In the genomic region with DNA sequence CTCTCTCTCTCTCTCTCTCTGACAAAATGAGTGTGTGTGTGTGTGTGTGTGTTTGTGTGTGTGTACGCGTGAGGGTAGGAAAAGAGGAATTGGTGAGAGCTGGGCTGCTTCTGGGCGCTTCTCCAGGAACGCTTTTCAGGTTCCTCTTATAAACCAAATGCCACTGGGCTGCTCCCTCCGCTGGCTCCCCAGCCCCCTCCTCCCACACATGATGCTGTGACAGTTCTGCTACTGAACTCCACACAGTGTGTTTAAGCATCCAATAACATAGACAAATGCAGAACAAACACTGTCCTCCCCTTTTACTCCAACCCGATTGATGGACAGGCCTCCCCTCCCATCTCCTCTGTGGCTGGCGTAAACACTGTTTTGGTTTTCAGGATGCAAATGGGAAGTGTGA, we compare ENCODE assay signal across 8 mouse cellular contexts.
DNase-seq lines count a peak whose midpoint lies in the region; ATAC-seq and TF ChIP-seq lines count a peak whose summit lies in the region.

No protein-coding gene starts in this region.

- H3K27ac ChIP-seq in forebrain, embryonic 14.5 days (ENCODE audit: low read depth, low read length): no peak overlapping the region
- H3K27ac ChIP-seq in layer of hippocampus, adult 2 months: no peak overlapping the region
- no peak overlapping the region for H3K27ac ChIP-seq in midbrain, embryonic 14.5 days (replicated peaks; ENCODE audit: low read depth, low read length)
- H3K27ac ChIP-seq in lung, postnatal 0 days (ENCODE audit: low read length): no peak overlapping the region

- no peak for TF ChIP-seq CTCF in layer of hippocampus, adult 2 months (conservative IDR thresholded peaks at IDR 0.05)
- TF ChIP-seq CTCF in lung, postnatal 0 days (IDR thresholded peaks at IDR 0.05): no peak

- H3K9me3 ChIP-seq in forebrain, embryonic 14.5 days (replicated peaks; ENCODE audit: control insufficient read depth, low read length): no peaks in the 10 kb centered on the region
- H3K9me3 ChIP-seq in midbrain, embryonic 14.5 days (ENCODE audit: control insufficient read depth, low read length): no peaks in the 10 kb centered on the region
- no peaks in the 10 kb centered on the region for H3K9me3 ChIP-seq in lung, postnatal 0 days (ENCODE audit: low read length)

- H3K4me3 ChIP-seq in forebrain, embryonic 14.5 days (ENCODE audit: low read depth, low read length): no peak overlapping the region
- H3K4me3 ChIP-seq in layer of hippocampus, adult 2 months: no peak overlapping the region
- no peak overlapping the region for H3K4me3 ChIP-seq in midbrain, embryonic 14.5 days (replicated peaks; ENCODE audit: low read depth, low read length)
- H3K4me3 ChIP-seq in lung, postnatal 0 days (ENCODE audit: low read depth, low read length): no peak overlapping the region

- WGBS in forebrain, embryonic 14.5 days: 3% methylated on average over 7 of the region's 7 CpGs
- WGBS in midbrain, embryonic 14.5 days: 20% methylated on average over 7 of the region's 7 CpGs
- 18% methylated on average over 7 of the region's 7 CpGs for WGBS in lung, postnatal 0 days

- H3K9ac ChIP-seq in forebrain, embryonic 14.5 days (ENCODE audit: low read length): no peak overlapping the region
- H3K9ac ChIP-seq in midbrain, embryonic 14.5 days (replicated peaks; ENCODE audit: low read length): no peak overlapping the region
- no peak overlapping the region for H3K9ac ChIP-seq in lung, postnatal 0 days (replicated peaks; ENCODE audit: low read depth)

- no peaks in the 10 kb centered on the region for H3K36me3 ChIP-seq in forebrain, embryonic 14.5 days (ENCODE audit: control insufficient read depth, insufficient read depth, low read length)
- H3K36me3 ChIP-seq in midbrain, embryonic 14.5 days (ENCODE audit: control insufficient read depth, insufficient read depth, low read length): no peaks in the 10 kb centered on the region
- no peaks in the 10 kb centered on the region for H3K36me3 ChIP-seq in lung, postnatal 0 days (ENCODE audit: insufficient read depth, low read length)

- peaks cover 14% of the 10 kb centered on the region for H3K4me1 ChIP-seq in forebrain, embryonic 14.5 days (ENCODE audit: control insufficient read depth, insufficient read depth, low read length)
- H3K4me1 ChIP-seq in midbrain, embryonic 14.5 days (ENCODE audit: control insufficient read depth, insufficient read depth, low read length): no peaks in the 10 kb centered on the region
- no peaks in the 10 kb centered on the region; the same call in 1 of the 2 replicates for H3K4me1 ChIP-seq in lung, postnatal 0 days (ENCODE audit: insufficient read depth, low read depth, low read length)

- H3K4me2 ChIP-seq in forebrain, embryonic 14.5 days (ENCODE audit: low read length): peak overlapping the region; percentile 24; the same call in 1 of the 2 replicates
- no peak overlapping the region for H3K4me2 ChIP-seq in midbrain, embryonic 14.5 days (ENCODE audit: low read length)
- no peak overlapping the region for H3K4me2 ChIP-seq in lung, postnatal 0 days (replicated peaks; ENCODE audit: low read depth, low read length)

- TF ChIP-seq EP300 in lung, postnatal 0 days (IDR thresholded peaks at IDR 0.05): no peak

- DNase-seq in heart, postnatal 4 days: peak; percentile 16
- no peak for DNase-seq in heart, postnatal 36 days
- peak; percentile 77 for DNase-seq in forebrain, embryonic 14.5 days (ENCODE audit: low spot score)
- peak; percentile 22 to 42 for DNase-seq in layer of hippocampus, adult 2 months (ENCODE audit: low spot score in 2 of 2)
- DNase-seq in midbrain, embryonic 14.5 days: peak; percentile 55
- no peak for DNase-seq in lung, postnatal 0 days (ENCODE audit: low spot score)
- DNase-seq in ovary, postnatal 14 days (ENCODE audit: low spot score): no peak

- 0 out of 2 replicates have a peak, but pooled peaks cover 3% of the 10 kb centered on the region for H3K27me3 ChIP-seq in forebrain, embryonic 14.5 days (replicated peaks; ENCODE audit: control insufficient read depth, insufficient read depth, low read length)
- H3K27me3 ChIP-seq in midbrain, embryonic 14.5 days (ENCODE audit: control insufficient read depth, insufficient read depth, low read length): no peaks in the 10 kb centered on the region
- H3K27me3 ChIP-seq in lung, postnatal 0 days (replicated peaks; ENCODE audit: insufficient read depth, low read length): no peaks in the 10 kb centered on the region

- ATAC-seq in forebrain, embryonic 14.5 days: peak; percentile 80
- peak; percentile 20; the same call in 1 of the 2 replicates for ATAC-seq in midbrain, embryonic 14.5 days (ENCODE audit: low FRiP score, low TSS enrichment)
- no peak for ATAC-seq in cerebellum, adult (ENCODE audit: insufficient number of reproducible peaks, low FRiP score, low TSS enrichment)
- no peak for ATAC-seq in lung, postnatal 0 days

- intact Hi-C loops in heart, postnatal 36 days (cut with DNase I): no loop called here

Comparison
In these comparisons a context has a peak if more than half of its experiments do, and no peak if none do; other contexts are left out.
1. DNase-seq: peak in heart, postnatal 4 days (single experiment), forebrain, embryonic 14.5 days (single experiment), layer of hippocampus, adult 2 months (2 of 2) and midbrain, embryonic 14.5 days (single experiment); none in heart, postnatal 36 days (0 of 2), lung, postnatal 0 days (single experiment) and ovary, postnatal 14 days (single experiment).
2. ATAC-seq: peak in forebrain, embryonic 14.5 days (single experiment) and midbrain, embryonic 14.5 days (single experiment); none in cerebellum, adult (single experiment) and lung, postnatal 0 days (single experiment).